Mouse (Mus musculus): ENCODE measurements around the gene Neu1.

GRCm38 (mm10) chr17:34949553-34949969 lies 18.5 kb downstream of the Neu1 start:
- TF ChIP-seq POLR2A (IDR thresholded peaks at IDR 0.05; ENCODE audit: insufficient read depth, low read depth, low read length) (no peak), CTCF (IDR thresholded peaks at IDR 0.05; ENCODE audit: insufficient read depth, low read depth, low read length) (no peak)
